In genomic region chr1:72986715-72987114, GRCm38 (mm10) we compare ENCODE assay signal across 27 mouse cellular contexts. TPM values are rescaled to one million over a fixed set of nuclear protein-coding genes. Genes with fewer than 3 reads are reported as not detected.
A peak's percentile ranks its signal among the peaks of the same experiment; 100 is the strongest.
DNase-seq lines count a peak whose midpoint lies in the region; ATAC-seq and TF ChIP-seq lines count a peak whose summit lies in the region.
"Had no signal": no experiment of that assay in that cellular context is flagged by ENCODE, and none has a peak within 500 bp of the region (broad histone marks: within the 10 kb centered on the region; RNA-seq: fewer than 3 reads in every experiment).

No protein-coding gene starts in this region.

- no peak overlapping the region for H3K4me3 ChIP-seq in heart, embryonic 10.5 days
- no peak overlapping the region for H3K4me3 ChIP-seq in heart, adult 2 months
- H3K4me3 ChIP-seq in G1E (ENCODE audit: low read depth, low read length), result no peak overlapping the region

- H3K9ac ChIP-seq in heart, adult 2 months (ENCODE audit: low read depth, low read length), result no peak overlapping the region

- no peaks in the 10 kb centered on the region; the same call in 1 of the 2 replicates for H3K4me1 ChIP-seq in heart, embryonic 10.5 days
- no peaks in the 10 kb centered on the region for H3K4me1 ChIP-seq in heart, adult 2 months (ENCODE audit: control insufficient read depth, insufficient read depth, low read length)
- H3K4me1 ChIP-seq in G1E (ENCODE audit: insufficient read depth, low read depth, low read length), result peaks cover 41% of the 10 kb centered on the region

- no peak for TF ChIP-seq CTCF in heart, adult 2 months (IDR thresholded peaks at IDR 0.05)
- TF ChIP-seq CTCF in G1E (IDR thresholded peaks at IDR 0.05; ENCODE audit: low read depth, low read length), result no peak

- TF ChIP-seq POLR2A in heart, adult 2 months (IDR thresholded peaks at IDR 0.05; ENCODE audit: insufficient read depth, low read depth, low read length), result no peak

- ATAC-seq in G1E (ENCODE audit: extremely low read depth, insufficient number of reproducible peaks, low FRiP score, poor library complexity, severe bottlenecking), result peak; percentile 93
- ATAC-seq: activated CD4-positive, CD25-positive, alpha-beta regulatory T cell, adult 4 months; CD4-positive, CD25-positive, alpha-beta regulatory T cell, adult 4 months; Patski had no signal

- 48% methylated on average over 4 of the region's 4 CpGs for WGBS in heart, embryonic 10.5 days
- 61% methylated on average over 4 of the region's 4 CpGs for WGBS in heart, adult 2 months

- peak; percentile 9 for DNase-seq in heart, adult 11 months
- DNase-seq in heart, postnatal 14 days, result no peak
- peak; percentile 10 for DNase-seq in heart, embryonic 10.5 days (ENCODE audit: low spot score)
- no peak for DNase-seq in heart, adult 2 months
- DNase-seq in G1E (ENCODE audit: low spot score), result peak; percentile 79
- no peak for DNase-seq in spleen, postnatal 10 days (ENCODE audit: low spot score in 2 of 2)
- DNase-seq: adrenal gland, adult 2 months; adrenal gland, adult 8-10 months; adrenal gland, postnatal 10 days; adrenal gland, postnatal 14 days; adrenal gland, postnatal 25 days; adrenal gland, postnatal 36 days; B cell, adult 2 months; cerebellum, adult 11 months; cerebellum, adult 11-12 months; cerebellum, adult 18-20 months; cerebellum, adult 2 months had no signal

- no peaks in the 10 kb centered on the region for H3K27me3 ChIP-seq in heart, embryonic 10.5 days (ENCODE audit: insufficient read depth, poor library complexity, severe bottlenecking)
- H3K27me3 ChIP-seq in heart, adult 2 months (ENCODE audit: control insufficient read depth, insufficient read depth, low read length), result no peaks in the 10 kb centered on the region
- peaks cover 12% of the 10 kb centered on the region for H3K27me3 ChIP-seq in G1E (ENCODE audit: insufficient read depth, low read length)
- H3K27me3 ChIP-seq: CH12.LX had no signal

- no peaks in the 10 kb centered on the region for H3K36me3 ChIP-seq in heart, embryonic 10.5 days
- no peaks in the 10 kb centered on the region for H3K36me3 ChIP-seq in heart, adult 2 months (ENCODE audit: control insufficient read depth, insufficient read depth, low read length)
- no peaks in the 10 kb centered on the region for H3K36me3 ChIP-seq in G1E (replicated peaks)

- intact Hi-C loops in heart, postnatal 14 days (cut with DNase I), result no loop called here
- intact Hi-C loops in heart, adult 2 months (cut with DNase I), result no loop called here

- H3K9me3 ChIP-seq in heart, embryonic 10.5 days, result no peaks in the 10 kb centered on the region
- H3K9me3 ChIP-seq in G1E (replicated peaks), result peaks cover 3% of the 10 kb centered on the region; the same call in 1 of the 2 replicates

- TF ChIP-seq EP300 in heart, adult 2 months (IDR thresholded peaks at IDR 0.05; ENCODE audit: insufficient read depth, low read depth, low read length), result no peak

- H3K27ac ChIP-seq in heart, embryonic 10.5 days, result no peak overlapping the region
- H3K27ac ChIP-seq in heart, adult 2 months, result no peak overlapping the region

- H3K79me2 ChIP-seq in heart, adult 2 months (replicated peaks; ENCODE audit: control insufficient read depth, insufficient read depth, low read length), result no peaks in the 10 kb centered on the region

RNA-seq across cellular contexts. Expression of gene Tnp1, which starts 29.0 kb away (rescaled TPM):
- not detected for total RNA-seq in heart, postnatal 14 days (2021)
- polyA plus RNA-seq in heart, embryonic 10.5 days (2016; fragmentation: Nextera tagmentation; extraction: Ambion mirVana), result not detected in 2 replicates
- total RNA-seq in heart, adult 2 months (2021), result not detected
- polyA plus RNA-seq in heart, adult 2 months (2012; rRNA removed), result 1.1 and 2.4 TPM in 2 replicates
- not detected in 2 replicates for total RNA-seq in G1E (2014; fragmentation: Nextera tagmentation)
- not detected in 2 replicates for total RNA-seq in G1E (2017)
- polyA plus RNA-seq in G1E (2012), result not detected in 2 replicates
- total RNA-seq: adrenal gland, adult 18-20 months; adrenal gland, adult 2 months; adrenal gland, adult 8-10 months; adrenal gland, postnatal 10 days; adrenal gland, postnatal 14 days; adrenal gland, postnatal 25 days; adrenal gland, postnatal 36 days; adrenal gland, postnatal 4 days; CH12.LX; ES-E14; MEL had no signal
- polyA plus RNA-seq: activated CD4-positive, CD25-positive, alpha-beta regulatory T cell, adult 4 months; adrenal gland, adult 2 months; brain, embryonic 14.5 days; C2C12; CD4-positive, CD25-positive, alpha-beta regulatory T cell, adult 4 months; cerebellum, adult 2 months; Patski had no signal

Comparison
In these comparisons a context has a peak if more than half of its experiments do, and no peak if none do; other contexts are left out.
1. DNase-seq: peak in heart, adult 11 months (single experiment), heart, embryonic 10.5 days (single experiment) and G1E (single experiment); none in heart, postnatal 14 days (0 of 2), heart, adult 2 months (0 of 2) and spleen, postnatal 10 days (0 of 2).